Mouse (Mus musculus) myocyte (in vitro differentiated cells): Measurements from ENCODE around the gene 2700081O15Rik. TPM values are rescaled to one million over a fixed set of nuclear protein-coding genes. Genes with fewer than 3 reads are reported as not detected.
"Not testable (repeated sequence)": the region's sequence is repeated elsewhere in the genome, so short reads cannot be mapped to it uniquely, and the experiment has no call there.

Experiments
- H3K27me3 ChIP-seq: one replicate; pipeline ENCODE4 v1.6.1; 2011; ENCODE audit not compliant: control insufficient read depth, insufficient read depth, insufficient read length
- H3K36me3 ChIP-seq: one replicate; pipeline ENCODE4 v1.6.1; 2011; ENCODE audit not compliant: control insufficient read depth, insufficient read depth
- H3K4me2 ChIP-seq: one replicate; pipeline ENCODE4 v1.6.1; 2011; ENCODE audit warnings: low read depth, control low read depth
- H3K4me3 ChIP-seq: one replicate; pipeline ENCODE4 v1.5.1; 2011; ENCODE audit warnings: mild to moderate bottlenecking, control low read depth, moderate library complexity
- H3K79me2 ChIP-seq: one replicate; pipeline ENCODE4 v1.6.1; 2011; ENCODE audit not compliant: control insufficient read depth, insufficient read depth
- H3ac ChIP-seq: one replicate; pipeline ENCODE4 v1.6.1; 2011; ENCODE audit not compliant: control insufficient read depth, insufficient read length
- CEBPB ChIP-seq: IDR thresholded peaks from 2 replicates; pipeline ENCODE4 v1.6.1; 2011; ENCODE audit warnings: mild to moderate bottlenecking, moderate library complexity; ENCODE audit not compliant: poor library complexity, insufficient read depth, severe bottlenecking
- E2F4 ChIP-seq: IDR thresholded peaks from one replicate; pipeline ENCODE4 v1.6.1; 2011; ENCODE audit warnings: mild to moderate bottlenecking, control low read depth, moderate library complexity; ENCODE audit not compliant: insufficient read depth
- MAX ChIP-seq: IDR thresholded peaks from one replicate; pipeline ENCODE4 v1.6.1; 2011; ENCODE audit warnings: low read depth, mild to moderate bottlenecking, control low read depth
- MYOD1 ChIP-seq, 3 experiments: IDR thresholded peaks; one replicate each; pipeline ENCODE4 v1.6.1; 2011; ENCODE audit warnings: control low read depth in 2 of 3, low read depth in 2 of 3, mild to moderate bottlenecking in 2 of 3, moderate library complexity in 1 of 3; ENCODE audit not compliant: insufficient read length in 2 of 3, control insufficient read depth in 1 of 3
- MYOG ChIP-seq, 3 experiments: IDR thresholded peaks; one replicate each; pipeline ENCODE4 v1.6.1; 2011; ENCODE audit warnings: control low read depth in 2 of 3, low read depth in 2 of 3, mild to moderate bottlenecking in 2 of 3; ENCODE audit not compliant: insufficient read length in 2 of 3, control insufficient read depth in 1 of 3, insufficient read depth in 1 of 3
- POLR2A ChIP-seq: IDR thresholded peaks from one replicate; pipeline ENCODE4 v1.6.1; 2011; ENCODE audit warnings: low read depth, mild to moderate bottlenecking, control low read depth, moderate library complexity; ENCODE audit not compliant: insufficient read length
- POLR2AphosphoS2 ChIP-seq: IDR thresholded peaks from one replicate; pipeline ENCODE4 v1.6.1; 2011; ENCODE audit warnings: low read depth, control low read depth; ENCODE audit not compliant: insufficient read length
- REST ChIP-seq: IDR thresholded peaks from one replicate; pipeline ENCODE4 v1.6.1; 2011; ENCODE audit warnings: mild to moderate bottlenecking, control low read depth, moderate library complexity; ENCODE audit not compliant: insufficient read depth, insufficient read length
- SRF ChIP-seq: IDR thresholded peaks from one replicate; pipeline ENCODE4 v1.6.1; 2011; ENCODE audit warnings: low read depth; ENCODE audit not compliant: control insufficient read depth, insufficient read length
- TCF12 ChIP-seq: IDR thresholded peaks from one replicate; pipeline ENCODE4 v1.6.1; 2011; ENCODE audit warnings: mild to moderate bottlenecking, control low read depth; ENCODE audit not compliant: poor library complexity, insufficient read depth, severe bottlenecking
- TCF3 ChIP-seq: IDR thresholded peaks from one replicate; pipeline ENCODE4 v1.6.1; 2011; ENCODE audit warnings: low read depth, control low read depth; ENCODE audit not compliant: insufficient read length
- USF1 ChIP-seq: IDR thresholded peaks from one replicate; pipeline ENCODE4 v1.6.1; 2011; ENCODE audit warnings: low read depth, mild to moderate bottlenecking, control low read depth, moderate library complexity
- polyA plus RNA-seq: library from polyadenylated mRNA; unstranded; fragments of >200 nt; fragmentation: generic; extraction: Trizol; gene quantifications from one replicate; pipeline ENCODE4 v1.2.1, GENCODE M21; 2012; ENCODE audit warnings: missing spikeins

2700081O15Rik gene
- polyA plus RNA-seq: 16.9 TPM

- Histone ChIP-seq H3K79me2 (peaks cover 28% of the 10 kb centered on the region), H3K27me3 (no peaks in the 10 kb centered on the region), H3K4me2 (peak within 1 kb of the TSS; percentile 93), H3K36me3 (no peaks in the 10 kb centered on the region), H3ac (peak within 1 kb of the TSS; percentile 83), H3K4me3 (peak within 1 kb of the TSS; percentile 75)
- TF ChIP-seq POLR2AphosphoS2 (no peak), MYOG (IDR thresholded peaks at IDR 0.05; ENCODE audit: control insufficient read depth in 1 of 3, insufficient read depth in 1 of 3, insufficient read length in 2 of 3, low read depth in 2 of 3) (peak in 1 of 3 experiments; percentile 28), MAX (no peak), POLR2A (peak; percentile 57)
Measured at GRCm38 (mm10) chr19:7416834-7417735, at the start of gene 2700081O15Rik. Gene 2700081O15Rik (plus strand): TSS chr19:7417625.

- H3K36me3 ChIP-seq: peaks cover 46% of the 10 kb centered on the region
- H3K4me2 ChIP-seq, H3K27me3 ChIP-seq, H3K4me3 ChIP-seq, H3ac ChIP-seq, H3K79me2 ChIP-seq: not testable (repeated sequence)
Measured at GRCm38 (mm10) chr19:7369469-7369868, 48.0 kb upstream of the 2700081O15Rik start.

DNA sequence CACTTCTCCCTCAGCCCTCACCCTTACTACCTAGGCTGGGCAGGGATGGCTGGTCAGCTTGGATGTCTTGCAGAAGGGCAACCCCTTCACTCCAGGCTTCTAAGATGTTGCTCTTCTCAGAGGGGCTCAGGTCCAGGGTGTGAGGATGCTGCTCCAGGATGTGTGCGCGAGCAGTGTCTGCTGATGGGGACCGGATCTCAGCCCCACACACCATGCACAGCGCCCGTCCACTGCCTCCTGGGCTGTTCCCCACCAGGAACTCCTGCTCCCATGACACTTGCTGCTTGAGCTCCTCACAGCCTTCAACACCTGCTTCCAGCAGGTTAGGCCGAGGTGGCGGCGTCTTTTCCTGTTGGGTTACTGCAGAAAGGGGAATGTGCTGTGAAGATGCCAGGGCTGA is 42.9 kb upstream of the 2700081O15Rik start:
- H3K4me3 ChIP-seq: no peak overlapping the region
- no peak for TF ChIP-seq CEBPB
- TF ChIP-seq MYOD1 (IDR thresholded peaks at IDR 0.05; ENCODE audit: control insufficient read depth in 1 of 3, insufficient read length in 2 of 3, low read depth in 2 of 3): no peak
- TF ChIP-seq TCF12: no peak
- no peak for TF ChIP-seq MAX
- no peak for TF ChIP-seq TCF3
- no peak for TF ChIP-seq POLR2A
- no peak for TF ChIP-seq REST
- no peak for TF ChIP-seq USF1
- no peak for TF ChIP-seq SRF
- no peak for TF ChIP-seq E2F4
- TF ChIP-seq MYOG (IDR thresholded peaks at IDR 0.05; ENCODE audit: control insufficient read depth in 1 of 3, insufficient read depth in 1 of 3, insufficient read length in 2 of 3, low read depth in 2 of 3): no peak
- no peak for TF ChIP-seq POLR2AphosphoS2
- H3ac ChIP-seq: no peak overlapping the region
- H3K4me2 ChIP-seq: no peak overlapping the region
- H3K36me3 ChIP-seq: peaks cover 43% of the 10 kb centered on the region
- H3K27me3 ChIP-seq: no peaks in the 10 kb centered on the region
- peaks cover 21% of the 10 kb centered on the region for H3K79me2 ChIP-seq

GRCm38 (mm10) chr19:7377639-7378038 is 39.8 kb upstream of the 2700081O15Rik start:
- Histone ChIP-seq H3K79me2 (peaks cover 37% of the 10 kb centered on the region), H3K36me3 (peaks cover 26% of the 10 kb centered on the region), H3K27me3 (no peaks in the 10 kb centered on the region), H3ac (no peak overlapping the region), H3K4me2 (no peak overlapping the region), H3K4me3 (no peak overlapping the region)
- TF ChIP-seq TCF12: no peak
- TF ChIP-seq TCF3: no peak
- no peak for TF ChIP-seq E2F4
- TF ChIP-seq SRF: no peak
- TF ChIP-seq MYOD1 (IDR thresholded peaks at IDR 0.05; ENCODE audit: control insufficient read depth in 1 of 3, insufficient read length in 2 of 3, low read depth in 2 of 3): no peak
- TF ChIP-seq POLR2A: no peak
- no peak for TF ChIP-seq MAX
- no peak for TF ChIP-seq POLR2AphosphoS2
- no peak for TF ChIP-seq REST
- TF ChIP-seq MYOG (IDR thresholded peaks at IDR 0.05; ENCODE audit: control insufficient read depth in 1 of 3, insufficient read depth in 1 of 3, insufficient read length in 2 of 3, low read depth in 2 of 3): no peak
- TF ChIP-seq CEBPB: no peak
- TF ChIP-seq USF1: no peak

- Histone ChIP-seq H3K27me3 (no peaks in the 10 kb centered on the region), H3K4me3 (peak overlapping the region; percentile 61), H3K79me2 (peaks cover 30% of the 10 kb centered on the region), H3K36me3 (no peaks in the 10 kb centered on the region), H3K4me2 (peak overlapping the region; percentile 69), H3ac (peak overlapping the region; percentile 42)
- TF ChIP-seq CEBPB: no peak
- TF ChIP-seq MYOD1 (IDR thresholded peaks at IDR 0.05; ENCODE audit: control insufficient read depth in 1 of 3, insufficient read length in 2 of 3, low read depth in 2 of 3): no peak
- TF ChIP-seq TCF3: no peak
- TF ChIP-seq E2F4: no peak
- TF ChIP-seq USF1: no peak
- no peak for TF ChIP-seq TCF12
- TF ChIP-seq POLR2A: no peak
Measured at GRCm38 (mm10) chr19:7381906-7382247, 35.5 kb upstream of the 2700081O15Rik start.
